Mouse (Mus musculus): ENCODE measurements around the gene Hist1h4d.

GRCm38 (mm10) chr13:23586099-23586939 is 4.9 kb downstream of the Hist1h4d start:
- no peak for TF ChIP-seq CTCF (IDR thresholded peaks at IDR 0.05; ENCODE audit: control insufficient read depth, insufficient read depth, insufficient replicate concordance, low read depth, low read length)
- TF ChIP-seq POLR2A (IDR thresholded peaks at IDR 0.05; ENCODE audit: control insufficient read depth, low read depth, low read length), result no peak

All from testis, adult 2 months (tissue).